ENCODE assay signal across 16 mouse cellular contexts in genomic region chr9:91652384-91653100, GRCm38 (mm10).
"Had no signal": no experiment of that assay in that cellular context is flagged by ENCODE, and none has a peak within 500 bp of the region (broad histone marks: within the 10 kb centered on the region; RNA-seq: fewer than 3 reads in every experiment).

No protein-coding gene starts in this region.

- H3K9me3 ChIP-seq: kidney, embryonic 15.5 days; limb, embryonic 10.5 days; liver, embryonic 15.5 days; midbrain, embryonic 10.5 days; neural tube, embryonic 15.5 days had no signal

- DNase-seq: kidney, postnatal 14 days; lung, adult 2 months; lung, postnatal 36 days; right cerebral cortex, adult 18-20 months; right cerebral cortex, postnatal 25 days; thymus, postnatal 4 days had no signal

- ATAC-seq: lung, postnatal 0 days had no signal

- H3K9ac ChIP-seq: kidney, embryonic 15.5 days; liver, embryonic 15.5 days; neural tube, embryonic 15.5 days had no signal

- H3K4me2 ChIP-seq: kidney, embryonic 15.5 days; liver, embryonic 11.5 days; liver, embryonic 15.5 days; neural tube, embryonic 15.5 days had no signal

- H3K36me3 ChIP-seq: kidney, embryonic 15.5 days; limb, embryonic 10.5 days; liver, embryonic 15.5 days; midbrain, embryonic 10.5 days; neural tube, embryonic 15.5 days had no signal

- H3K4me1 ChIP-seq: kidney, embryonic 15.5 days; limb, embryonic 10.5 days; liver, embryonic 15.5 days; midbrain, embryonic 10.5 days had no signal

- H3K4me3 ChIP-seq: kidney, embryonic 15.5 days; left cerebral cortex, adult 2 months; limb, embryonic 10.5 days; liver, embryonic 15.5 days; midbrain, embryonic 10.5 days; myocyte; neural tube, embryonic 15.5 days had no signal

- H3K27me3 ChIP-seq: kidney, embryonic 15.5 days; liver, embryonic 15.5 days; neural tube, embryonic 15.5 days had no signal

- H3K27ac ChIP-seq: kidney, embryonic 15.5 days; left cerebral cortex, adult 2 months; limb, embryonic 10.5 days; liver, embryonic 15.5 days; midbrain, embryonic 10.5 days; neural tube, embryonic 15.5 days; stomach, postnatal 0 days had no signal
